Mouse (Mus musculus) heart, postnatal 25 days (tissue): ENCODE measurements at regions not wholly inside any gene's neighbourhood (a gene's known extent, or its start where the extent isn't known, plus 50 kb on each side); places are given as distances from the start of the nearest gene placed in this dataset.

Experiments used
- DNase-seq: peaks from one replicate; pipeline ENCODE4 v3.0.0; 2022; ENCODE audit warnings: low spot score
- intact Hi-C: fragments of 180-260 bp; cut with DNase I; formaldehyde crosslinking; loops from one replicate; pipeline ENCODE4 v1.15.1; 2025

DNA sequence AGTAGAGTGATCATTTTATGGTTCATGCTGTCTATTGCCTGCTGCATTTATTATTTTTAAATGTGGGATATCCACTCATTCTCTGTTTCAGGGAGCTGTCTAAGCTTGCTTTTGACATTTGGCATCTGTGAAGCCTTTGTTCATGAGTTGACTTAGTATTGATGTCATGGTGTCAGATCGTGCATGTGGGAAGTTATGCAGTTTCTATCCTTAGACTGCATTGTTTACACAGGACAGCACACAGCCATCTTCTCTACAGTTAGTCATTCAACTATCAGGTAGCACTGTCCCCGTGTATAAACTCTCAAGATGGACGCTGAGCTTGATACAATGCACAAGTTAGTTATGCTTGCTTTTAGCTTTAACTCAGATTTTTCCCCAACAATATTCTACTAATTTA, 247.8 kb upstream of the Pde3a start:
- DNase-seq = no peak
- intact Hi-C loops = no loop called here

DNA sequence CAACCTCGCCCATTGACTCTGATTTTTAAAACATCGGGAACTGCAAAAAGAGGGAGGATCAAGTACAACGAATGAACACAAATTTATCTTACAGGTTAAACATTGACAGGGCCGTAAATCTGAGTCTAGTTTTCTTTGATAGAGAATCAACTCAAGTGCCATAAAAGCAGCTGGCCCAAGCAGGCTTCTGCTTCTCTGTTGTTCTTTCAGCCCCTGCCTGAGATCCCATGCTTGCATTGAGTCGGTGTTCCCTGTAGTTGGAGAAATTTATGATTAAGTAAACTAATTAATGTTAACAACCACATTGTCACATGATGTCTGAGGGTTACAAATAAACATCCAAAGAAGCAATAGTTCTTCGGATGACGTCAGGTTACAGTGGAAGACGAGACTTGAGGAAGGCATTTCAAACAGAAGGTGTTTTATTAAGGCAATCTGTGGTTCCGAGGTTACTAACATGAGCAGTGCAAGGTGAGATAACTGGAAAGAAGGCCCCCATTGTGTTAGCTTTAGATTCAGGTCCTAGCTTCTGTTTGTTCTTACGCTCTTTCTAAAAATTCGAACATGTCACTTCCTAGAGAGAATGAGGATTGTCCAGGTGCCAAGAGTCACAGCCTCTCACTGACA, 233.9 kb upstream of the Pde3a start:
- no peak for DNase-seq
- intact Hi-C loops = no loop called here

DNA sequence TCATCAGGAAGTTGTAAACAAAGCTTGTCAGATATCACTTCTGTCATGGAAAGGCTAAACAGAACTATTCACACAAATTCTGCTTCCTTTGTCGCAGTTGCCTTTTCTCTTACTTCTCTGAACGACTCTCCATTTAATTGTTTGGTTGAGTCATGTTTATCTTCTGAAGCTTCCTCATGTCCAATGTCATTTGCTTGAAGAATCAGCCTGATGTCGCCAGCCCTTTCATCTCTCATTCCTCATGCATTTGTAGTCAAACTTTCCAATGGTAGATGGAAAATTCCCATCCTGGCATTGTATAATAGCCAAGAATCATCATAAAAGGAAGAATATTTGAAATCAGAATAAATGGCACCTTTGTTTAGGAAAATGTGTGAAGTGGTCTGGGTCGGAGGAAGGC, 225.6 kb upstream of the Pde3a start:
- no peak for DNase-seq
- intact Hi-C loops = no loop called here

DNA sequence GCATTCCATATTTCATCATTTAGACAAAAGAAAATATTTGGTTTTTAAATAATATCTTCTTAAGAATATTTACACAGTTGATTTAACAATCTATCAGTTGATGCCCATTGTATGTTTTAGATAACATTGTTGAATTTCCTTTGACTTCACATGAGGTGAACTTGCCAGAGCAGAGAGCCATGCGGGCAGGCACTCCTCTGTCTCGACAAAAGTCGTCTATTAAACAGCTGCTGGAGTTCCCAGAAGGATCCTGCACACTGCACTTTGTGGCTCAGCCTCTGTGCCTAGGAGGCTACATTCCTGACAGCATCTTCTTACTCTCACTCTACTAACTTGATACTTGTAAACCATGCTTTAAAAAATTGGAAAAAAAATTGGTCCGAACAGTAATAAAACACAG, 221.7 kb upstream of the Pde3a start:
- DNase-seq = no peak
- intact Hi-C loops = no loop called here

DNA sequence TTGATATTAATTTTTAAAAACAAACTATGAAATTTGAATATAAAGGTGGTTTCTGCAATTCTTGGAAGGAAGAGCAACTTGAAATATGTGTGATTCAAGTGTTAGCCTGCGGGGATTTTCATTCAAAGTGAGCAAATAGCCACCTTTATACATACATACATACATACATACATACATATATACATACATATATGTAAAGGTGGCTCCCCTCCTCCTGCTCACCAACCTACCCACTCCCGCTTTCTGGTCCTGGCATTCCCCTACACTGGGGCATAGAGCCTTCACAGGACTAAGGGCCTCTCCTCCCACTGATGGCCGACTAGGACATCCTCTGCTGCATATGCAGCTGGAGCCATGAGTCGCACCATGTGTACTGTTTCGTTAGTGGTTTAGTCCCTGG, 221.3 kb upstream of the Pde3a start:
- DNase-seq = no peak
- intact Hi-C loops = no loop called here

DNA sequence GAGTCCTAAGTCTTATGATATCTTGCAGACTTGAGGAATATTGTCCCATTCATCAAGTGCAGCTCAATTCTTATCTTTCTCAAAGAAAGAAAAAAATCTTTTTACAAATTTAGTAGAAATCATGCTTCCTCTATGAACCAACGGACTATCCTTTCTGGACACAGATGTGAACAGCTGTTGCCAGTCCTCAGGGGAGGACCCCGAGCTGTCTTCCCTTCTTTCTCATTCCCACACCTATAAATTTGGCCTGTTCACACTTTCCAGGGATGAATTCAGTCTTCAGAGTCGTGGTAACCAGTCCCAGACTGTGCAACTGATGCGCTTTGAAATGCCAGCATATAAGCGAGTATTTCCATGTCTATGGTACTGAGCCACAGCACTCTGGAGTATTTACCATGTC, 214.2 kb upstream of the Pde3a start:
- intact Hi-C loops = no loop called here
- no peak for DNase-seq

DNA sequence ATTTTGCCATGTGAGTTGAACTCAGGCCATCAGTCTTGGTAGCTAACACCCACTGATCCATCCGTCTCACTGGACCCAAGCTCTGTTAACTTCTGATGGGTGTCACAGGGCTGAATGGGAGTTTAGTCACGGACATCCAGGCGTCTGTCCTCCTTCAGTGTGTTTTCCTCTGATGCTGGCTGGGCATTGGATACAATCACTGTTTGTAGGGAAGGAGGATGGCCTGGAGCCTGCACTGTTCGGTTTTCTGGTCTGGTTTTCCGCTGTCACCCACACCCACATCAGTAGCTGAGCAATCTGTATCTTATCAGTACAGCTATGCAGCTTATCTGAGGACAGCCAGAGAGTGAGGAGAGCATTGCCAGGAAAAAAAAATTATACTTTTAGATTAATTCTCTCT, 207.7 kb upstream of the Pde3a start:
- intact Hi-C loops = no loop called here
- DNase-seq = peak; percentile 15

DNA sequence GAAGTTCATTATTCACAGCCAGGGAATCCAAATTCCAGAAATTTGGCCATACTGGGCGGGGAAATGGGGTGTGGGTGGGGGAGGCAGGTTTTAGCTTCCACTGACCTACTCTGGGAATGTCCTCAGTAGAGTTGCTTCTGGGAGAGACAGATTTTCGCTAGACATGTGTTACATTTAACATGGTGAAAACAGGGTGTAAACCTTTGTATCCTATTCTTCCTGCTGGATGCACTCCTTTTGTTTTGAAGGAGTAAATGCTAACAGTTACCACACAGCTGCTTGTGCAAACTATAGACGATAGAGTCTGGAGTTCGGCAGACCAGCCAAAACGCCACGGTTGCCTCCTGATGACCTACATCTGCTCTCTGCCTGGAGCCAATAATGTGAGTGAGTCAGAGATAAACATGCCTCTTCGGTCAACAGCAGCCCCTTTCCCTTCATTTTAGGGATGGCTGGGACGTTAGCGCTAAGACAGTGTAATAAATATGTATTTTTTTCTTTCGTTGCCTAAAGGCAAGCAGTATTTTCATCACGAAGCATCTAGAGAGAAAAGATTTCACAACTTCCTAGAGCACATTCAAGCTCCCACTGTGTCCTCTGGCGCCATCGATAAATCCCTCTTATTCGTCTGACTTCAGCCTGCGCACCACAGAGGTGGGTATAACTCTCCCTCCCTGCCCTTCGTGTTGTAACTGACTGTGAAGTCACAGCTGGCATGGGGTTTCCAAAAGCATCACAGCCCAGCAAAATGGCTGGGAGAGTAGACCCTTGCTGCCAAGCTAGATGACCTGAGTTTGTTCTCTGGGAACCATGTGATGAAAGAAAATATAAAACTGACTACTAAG, 207.1 kb upstream of the Pde3a start:
- DNase-seq = peak; percentile 14
- intact Hi-C loops = no loop called here

DNA sequence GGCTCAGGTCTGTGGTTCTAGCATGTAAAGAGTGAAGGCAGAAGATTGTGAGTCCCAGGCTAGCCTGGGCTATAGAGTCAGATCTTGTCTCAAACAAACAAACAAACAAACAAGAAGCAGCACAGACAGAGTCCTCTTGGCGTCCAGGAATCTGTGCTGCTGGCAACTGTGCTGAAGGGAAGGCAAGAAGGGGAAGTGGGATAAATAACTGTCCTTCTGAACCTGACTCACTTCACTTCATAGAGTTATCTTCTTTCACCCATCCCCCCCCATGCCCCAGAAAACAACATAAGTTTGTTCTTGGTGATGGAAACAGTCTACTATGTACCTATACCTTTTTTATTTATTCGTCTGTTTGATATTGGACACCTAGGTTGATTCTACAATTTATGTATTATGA, 200.8 kb upstream of the Pde3a start:
- DNase-seq = no peak
- intact Hi-C loops = no loop called here

DNA sequence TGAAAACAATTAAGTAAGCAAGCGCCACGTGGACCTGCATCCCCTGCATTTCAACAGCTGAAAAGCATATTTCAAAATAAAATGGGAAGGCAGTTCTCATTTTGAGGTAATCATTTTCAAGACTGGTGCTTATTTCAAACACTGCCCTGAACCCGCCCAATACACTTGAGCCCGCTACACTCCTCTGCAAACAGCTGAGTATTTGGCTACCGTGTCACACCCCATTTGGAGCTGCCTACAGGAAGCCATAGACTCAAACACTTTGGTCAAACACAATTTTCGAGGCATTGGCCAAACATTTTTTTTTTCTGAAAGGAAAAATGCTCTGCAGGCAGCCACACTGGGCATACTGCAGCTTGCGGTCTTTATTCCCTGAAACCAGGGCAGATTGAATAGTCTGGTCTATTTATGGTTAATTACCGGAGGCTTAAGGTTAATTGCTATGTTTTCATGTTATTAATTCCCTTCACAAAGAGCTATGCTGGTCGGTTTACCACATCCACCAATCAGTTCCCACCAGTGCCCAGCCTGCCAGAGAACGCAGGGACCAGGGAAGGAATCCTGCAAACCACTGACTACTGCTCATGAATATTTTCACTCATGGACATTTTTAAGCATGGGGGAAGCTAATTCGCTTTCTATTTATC, 198.9 kb upstream of the Pde3a start:
- DNase-seq = no peak
- intact Hi-C loops = no loop called here

DNA sequence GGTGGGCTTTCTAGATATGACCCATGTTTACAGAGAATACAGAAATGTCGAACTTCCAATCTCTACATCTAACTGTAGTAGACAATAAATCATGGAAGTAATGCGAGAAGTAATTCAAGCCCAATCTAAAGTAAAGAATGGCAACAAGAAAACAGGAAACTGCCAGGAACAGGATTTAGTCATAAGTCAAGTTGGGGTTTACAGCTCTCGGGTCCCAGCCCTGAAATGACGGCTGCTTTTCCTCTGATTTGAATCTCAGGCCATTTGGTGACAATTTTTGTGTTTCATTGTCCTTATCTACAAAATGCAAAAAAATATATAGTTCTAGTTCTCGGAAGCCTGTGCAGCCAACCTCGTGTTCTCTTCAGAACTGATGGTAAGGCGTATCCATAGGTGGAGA, 195.0 kb upstream of the Pde3a start:
- DNase-seq = no peak
- intact Hi-C loops = no loop called here

DNA sequence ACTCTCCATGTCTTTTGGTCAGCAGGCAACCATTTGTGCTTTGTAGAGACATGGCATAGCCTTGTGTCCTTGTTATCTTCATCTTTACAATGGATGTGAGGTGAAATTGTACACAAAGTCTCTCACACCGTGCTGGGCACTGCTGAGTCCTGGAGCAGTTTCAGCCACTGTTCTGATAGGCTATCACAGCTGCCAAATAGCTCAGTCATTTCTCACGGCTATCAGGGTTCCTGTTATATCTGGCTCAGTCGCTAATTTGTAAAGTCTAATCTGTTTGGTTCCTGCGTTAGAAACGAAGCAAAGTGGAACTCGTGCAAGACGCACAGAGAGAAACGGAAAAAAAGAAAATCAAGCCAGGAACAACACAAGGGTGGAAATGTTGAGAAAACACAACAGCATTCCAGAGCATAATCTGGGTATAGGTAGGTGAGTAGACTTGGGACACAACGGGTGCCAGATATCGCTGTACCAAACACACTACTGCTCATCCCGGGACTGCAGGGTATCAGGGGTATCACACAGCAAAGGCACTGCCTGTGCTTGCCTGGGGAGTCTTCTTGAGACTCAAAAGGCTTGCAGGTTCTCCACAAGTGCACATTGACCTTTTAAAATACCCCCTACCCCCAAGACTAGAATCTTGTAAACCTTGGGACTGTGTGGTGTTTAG, 189.7 kb upstream of the Pde3a start:
- DNase-seq = peak; percentile 5
- intact Hi-C loops = no loop called here

DNA sequence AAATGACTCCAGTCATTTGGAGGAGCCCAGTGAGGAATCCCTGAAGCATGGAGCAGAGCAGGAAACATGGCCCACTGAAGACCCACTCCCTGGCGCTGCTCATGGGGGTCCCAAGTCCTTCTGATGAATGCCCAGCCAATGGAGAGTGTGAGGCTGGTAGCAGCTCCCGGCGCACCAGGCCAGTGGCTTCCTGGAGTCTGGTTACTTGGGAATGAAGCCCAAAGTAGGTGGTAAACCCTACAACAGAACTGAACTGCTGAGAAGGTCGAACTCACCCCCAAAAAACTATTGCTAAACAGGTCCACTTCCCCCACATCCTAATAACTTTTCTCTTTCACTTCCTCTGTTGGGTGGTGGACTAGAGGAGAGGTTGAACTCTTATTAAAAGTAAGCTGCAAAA, 183.3 kb upstream of the Pde3a start:
- intact Hi-C loops = no loop called here
- no peak for DNase-seq

DNA sequence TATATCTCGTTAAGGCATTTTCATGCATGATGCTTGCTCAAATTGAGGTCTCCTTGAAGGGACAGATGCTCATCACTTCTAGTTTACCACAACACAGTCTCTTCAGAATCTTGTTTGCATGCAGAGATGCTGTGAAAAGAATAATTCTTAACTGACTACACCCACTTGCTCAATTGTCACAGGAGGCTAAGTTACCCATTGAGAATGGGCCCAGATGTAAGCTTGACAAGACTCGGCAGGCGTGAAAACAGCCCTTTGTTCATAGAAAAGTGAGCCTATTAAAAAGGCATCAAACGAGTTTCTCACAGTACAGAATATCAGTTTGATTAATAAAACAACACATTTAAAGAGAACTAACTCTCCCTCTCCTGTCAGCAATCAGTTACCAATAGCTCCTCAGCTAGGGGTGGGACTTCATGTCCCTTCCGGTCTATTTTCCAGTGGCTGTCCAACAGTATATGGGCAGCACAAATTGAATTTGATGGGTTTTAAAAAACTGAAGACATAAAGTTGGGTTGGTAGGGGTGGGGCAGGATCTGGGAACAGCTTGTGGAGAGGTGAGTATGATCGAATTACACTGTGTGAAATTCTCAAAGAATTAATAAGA, 180.1 kb upstream of the Pde3a start:
- DNase-seq = no peak
- intact Hi-C loops = no loop called here

DNA sequence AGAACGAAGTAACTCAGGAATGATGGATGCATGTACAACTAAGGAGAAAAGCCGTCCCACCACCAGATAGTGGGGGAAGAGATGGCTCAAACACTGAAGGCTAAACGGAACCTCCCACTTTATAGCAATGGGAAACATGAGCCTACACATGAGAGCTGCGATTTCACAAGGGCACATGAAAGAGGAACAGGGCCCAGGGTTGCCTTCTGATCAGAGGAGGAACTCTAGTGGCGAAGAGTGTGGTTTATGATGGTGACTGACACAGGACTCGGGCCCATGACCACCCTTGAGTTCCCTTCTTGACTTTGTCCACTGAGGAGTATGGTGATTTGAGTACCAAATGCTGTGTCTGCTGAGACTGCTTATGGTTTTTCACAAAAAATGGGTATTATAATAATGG, 179.2 kb upstream of the Pde3a start:
- intact Hi-C loops = no loop called here
- no peak for DNase-seq

DNA sequence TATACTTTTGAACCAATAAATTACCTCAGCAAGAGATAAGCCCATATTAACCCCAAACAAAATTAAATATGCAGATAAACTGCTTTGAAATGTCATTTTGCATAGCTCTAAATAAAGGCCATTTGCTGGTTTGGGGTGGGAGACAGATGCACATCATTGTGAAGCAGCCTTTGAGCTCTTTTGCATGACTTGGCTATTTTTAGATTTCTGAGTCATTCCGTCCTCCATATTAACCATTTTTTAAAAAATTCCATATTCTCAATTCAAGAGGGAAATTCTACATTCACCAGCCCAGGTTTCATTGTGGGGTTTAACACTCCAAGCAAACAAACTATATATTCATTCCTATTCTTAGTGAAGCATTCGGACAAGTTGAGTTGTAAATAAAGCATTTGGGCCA, 177.6 kb upstream of the Pde3a start:
- intact Hi-C loops = no loop called here
- no peak for DNase-seq

DNA sequence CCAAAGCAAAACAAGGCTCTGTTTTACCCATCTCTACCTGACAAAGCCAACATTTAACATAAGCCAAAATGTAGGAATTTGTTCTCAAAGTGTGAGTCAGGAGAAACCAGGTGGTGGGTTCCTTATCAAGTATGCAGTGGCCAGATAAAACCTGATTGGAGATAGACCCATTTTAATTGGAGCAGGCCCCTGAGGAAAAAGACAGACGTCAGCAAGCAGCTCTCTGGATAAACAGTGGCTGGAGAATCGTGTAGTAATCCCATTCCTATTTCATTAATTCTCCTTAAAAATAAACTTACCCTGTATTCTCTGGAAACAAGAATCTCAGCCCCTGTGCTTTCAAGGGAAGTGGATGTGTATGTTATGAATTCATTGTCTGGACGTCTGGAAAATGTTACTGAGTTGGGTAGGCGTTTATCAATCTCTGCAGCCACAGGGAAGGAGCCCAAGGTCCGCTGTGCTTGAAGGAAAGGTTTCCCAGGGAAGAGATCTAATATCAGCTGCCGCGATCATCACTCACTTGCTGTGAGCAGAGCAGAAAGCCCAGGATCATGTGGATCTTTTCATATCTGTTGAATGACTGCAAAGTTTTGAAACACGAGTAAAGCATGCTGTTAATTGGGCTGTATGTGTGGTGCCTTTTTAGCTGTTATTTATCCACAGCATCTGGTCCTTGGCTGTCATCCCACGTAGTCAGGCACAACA, 157.8 kb upstream of the Pde3a start:
- DNase-seq = no peak

DNA sequence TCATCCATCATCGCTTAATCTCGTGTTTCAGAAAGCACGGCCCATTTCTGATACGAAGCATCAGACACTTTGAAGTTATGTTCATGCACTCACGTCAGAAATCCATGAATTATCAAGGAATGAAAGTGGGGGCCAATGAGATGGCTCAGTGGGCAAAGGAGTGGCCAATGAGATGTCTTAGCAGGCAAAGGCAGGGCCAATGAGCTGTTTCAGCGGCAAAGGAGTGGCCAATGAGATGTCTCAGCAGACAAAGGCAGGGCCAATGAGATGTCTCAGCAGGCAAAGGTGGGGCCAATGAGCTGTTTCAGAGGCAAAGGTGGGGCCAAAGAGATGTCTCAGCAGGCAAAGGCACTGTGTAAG, 157.3 kb upstream of the Pde3a start:
- no peak for DNase-seq
- intact Hi-C loops = no loop called here

More for the DNA sequence above, 157.8 kb upstream of the Pde3a start:
- intact Hi-C loops = no loop called here

DNA sequence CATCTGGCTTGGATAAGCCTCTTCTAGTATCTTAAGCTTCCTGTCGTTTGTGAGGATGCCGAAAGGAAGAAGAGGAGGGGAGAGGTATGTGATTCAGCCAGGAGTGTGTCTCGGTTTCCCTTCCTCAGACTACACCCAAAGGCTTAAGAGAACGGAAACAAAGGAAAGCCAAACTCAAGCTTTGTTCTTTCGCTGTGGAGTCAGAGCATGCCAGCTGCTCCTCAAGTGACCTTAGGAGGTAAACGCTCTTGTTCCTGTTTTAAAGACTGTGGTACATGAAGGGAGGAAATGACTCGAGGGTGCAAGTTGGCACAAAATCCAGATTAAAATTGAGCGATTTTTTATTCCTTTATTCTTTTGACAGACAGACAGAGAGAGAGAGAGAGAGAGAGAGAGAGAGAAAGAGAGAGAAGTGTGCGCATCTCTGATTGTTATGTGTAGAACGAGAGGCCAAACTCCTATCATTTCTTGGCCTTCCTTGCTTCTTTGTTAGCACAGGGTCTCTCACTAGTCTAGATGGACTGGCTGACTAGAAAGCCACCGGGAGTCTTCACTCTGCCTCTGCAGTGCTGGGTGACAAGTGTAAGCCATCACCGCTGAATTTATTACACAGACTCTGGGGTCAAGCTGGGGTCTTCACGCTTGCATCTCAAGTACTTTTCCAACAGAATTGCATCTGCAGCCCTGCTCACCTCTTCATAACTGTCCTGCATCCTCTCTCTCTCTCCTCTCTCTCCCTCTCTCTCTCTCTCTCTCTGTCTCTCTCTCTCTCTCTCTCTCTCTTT, 151.5 kb upstream of the Pde3a start:
- no peak for DNase-seq
- intact Hi-C loops = no loop called here
